Mouse (Mus musculus) C2C12 (cell line): Measurements from ENCODE around the gene Gsta2. TPM values are rescaled to one million over a fixed set of nuclear protein-coding genes. Genes with fewer than 3 reads are reported as not detected.
"Not testable (repeated sequence)": the region's sequence is repeated elsewhere in the genome, so short reads cannot be mapped to it uniquely, and the experiment has no call there.

ENCODE experiments used
- H3K27me3 ChIP-seq: one replicate; pipeline ENCODE4 v1.6.1; 2011; ENCODE audit not compliant: control insufficient read depth, insufficient read depth, insufficient read length
- H3K36me3 ChIP-seq: one replicate; pipeline ENCODE4 v1.6.1; 2011; ENCODE audit not compliant: control insufficient read depth, insufficient read depth
- H3K4me3 ChIP-seq: one replicate; pipeline ENCODE4 v1.5.1; 2011; ENCODE audit warnings: mild to moderate bottlenecking, control low read depth; ENCODE audit not compliant: poor library complexity, insufficient read depth, severe bottlenecking
- H3K79me2 ChIP-seq: one replicate; pipeline ENCODE4 v1.6.1; 2011; ENCODE audit not compliant: control insufficient read depth, insufficient read depth
- H3K79me3 ChIP-seq: one replicate; pipeline ENCODE4 v1.6.1; 2011; ENCODE audit warnings: low read depth, control low read depth
- H3ac ChIP-seq: one replicate; pipeline ENCODE3; 2011; ENCODE audit warnings: low read depth; ENCODE audit not compliant: control insufficient read depth, insufficient read length
- CTCF ChIP-seq: IDR thresholded peaks from one replicate; pipeline ENCODE4 v1.5.1; 2011; ENCODE audit not compliant: control insufficient read depth, insufficient read depth, insufficient read length
- USF1 ChIP-seq: IDR thresholded peaks from one replicate; pipeline ENCODE4 v1.6.1; 2011; ENCODE audit warnings: low read depth, mild to moderate bottlenecking, control low read depth, moderate library complexity
- polyA plus RNA-seq: library from polyadenylated mRNA; unstranded; fragments of >200 nt; fragmentation: generic; extraction: Trizol; gene quantifications from one replicate; pipeline ENCODE4 v1.2.1, GENCODE M21; 2012; ENCODE audit warnings: missing spikeins

The Gsta2 gene
- polyA plus RNA-seq, 1 experiment: 0.09 TPM

GRCm38 (mm10) chr9:78296089-78296488 is 59.5 kb downstream of the Gsta2 start:
- peak; percentile 37 for TF ChIP-seq CTCF
- H3K27me3 ChIP-seq, H3K79me2 ChIP-seq, H3K79me3 ChIP-seq, H3ac ChIP-seq, H3K36me3 ChIP-seq, H3K4me3 ChIP-seq: not testable (repeated sequence)

- not testable (repeated sequence) for H3K36me3 ChIP-seq, H3K79me3 ChIP-seq, H3K27me3 ChIP-seq, H3ac ChIP-seq, H3K4me3 ChIP-seq, H3K79me2 ChIP-seq
Observed at GRCm38 (mm10) chr9:78294781-78295180, 60.8 kb downstream of the Gsta2 start.

- not testable (repeated sequence) for H3K4me3 ChIP-seq, H3K79me2 ChIP-seq, H3K27me3 ChIP-seq, H3K36me3 ChIP-seq, H3ac ChIP-seq, H3K79me3 ChIP-seq
Observed at GRCm38 (mm10) chr9:78293683-78294082, 61.9 kb downstream of the Gsta2 start.

GRCm38 (mm10) chr9:78292462-78292861 is 63.1 kb downstream of the Gsta2 start:
- H3K36me3 ChIP-seq, H3K79me2 ChIP-seq, H3K79me3 ChIP-seq, H3ac ChIP-seq, H3K4me3 ChIP-seq, H3K27me3 ChIP-seq: not testable (repeated sequence)

GRCm38 (mm10) chr9:78289723-78290122 is 65.9 kb downstream of the Gsta2 start, which contains the start of gene Gm10639:
Gene Gm10639 (plus strand): TSS chr9:78289923.
- not testable (repeated sequence) for H3ac ChIP-seq, H3K4me3 ChIP-seq, H3K27me3 ChIP-seq, H3K79me3 ChIP-seq, H3K79me2 ChIP-seq, H3K36me3 ChIP-seq

GRCm38 (mm10) chr9:78289063-78289462 is 66.5 kb downstream of the Gsta2 start:
- H3K36me3 ChIP-seq, H3K79me2 ChIP-seq, H3K4me3 ChIP-seq, H3K79me3 ChIP-seq, H3ac ChIP-seq, H3K27me3 ChIP-seq: not testable (repeated sequence)

- not testable (repeated sequence) for H3K36me3 ChIP-seq, H3K79me3 ChIP-seq, H3K4me3 ChIP-seq, H3K79me2 ChIP-seq, H3ac ChIP-seq, H3K27me3 ChIP-seq
- TF ChIP-seq USF1: peak; percentile 37
Observed at GRCm38 (mm10) chr9:78282002-78282711, 73.4 kb downstream of the Gsta2 start.

Other genes starting within 250 kb of the Gsta2 start
- 17.2 TPM for gene Fbxo9, start 246.7 kb downstream of the Gsta2 start, polyA plus RNA-seq
- gene Ick, start 246.6 kb downstream of the Gsta2 start, polyA plus RNA-seq: 6.5 TPM
- 102 TPM for gene Gsta4, start 173.0 kb downstream of the Gsta2 start, polyA plus RNA-seq
- 5.2 TPM for gene Gsta1, start 125.1 kb downstream of the Gsta2 start, polyA plus RNA-seq
- gene Gm3776, start 98.7 kb downstream of the Gsta2 start, polyA plus RNA-seq: 0.76 TPM
- gene Gm10639, start 65.9 kb downstream of the Gsta2 start, polyA plus RNA-seq: 0.33 TPM
- gene Omt2a, start 41.0 kb downstream of the Gsta2 start, polyA plus RNA-seq: not detected
- not detected for gene Omt2b, start 28.2 kb downstream of the Gsta2 start, polyA plus RNA-seq
- 0.34 TPM for gene Dppa5a, start 12.4 kb upstream of the Gsta2 start, polyA plus RNA-seq
- 0.02 TPM for gene Ooep, start 22.9 kb upstream of the Gsta2 start, polyA plus RNA-seq
- gene Ddx43, start 40.0 kb upstream of the Gsta2 start, polyA plus RNA-seq: not detected
- 1.8 TPM for gene Cgas, start 87.4 kb upstream of the Gsta2 start, polyA plus RNA-seq
- gene Mto1, start 92.4 kb upstream of the Gsta2 start, polyA plus RNA-seq: 11.2 TPM
- not detected for gene Gm17324, start 93.0 kb upstream of the Gsta2 start, polyA plus RNA-seq
- 7,691 TPM for gene Eef1a1, start 133.4 kb upstream of the Gsta2 start, polyA plus RNA-seq
- gene Slc17a5, start 232.3 kb upstream of the Gsta2 start, polyA plus RNA-seq: 3.7 TPM